Mouse (Mus musculus) adrenal gland, postnatal 4 days (tissue): ENCODE data around the gene Acss3. TPM values are rescaled to one million over a fixed set of nuclear protein-coding genes. Genes with fewer than 3 reads are reported as not detected.

Experiments used
- DNase-seq, 2 experiments: peaks; one replicate each; pipeline ENCODE4 v3.0.0; 2021 to 2022; ENCODE audit warnings: low spot score in 2 of 2, mixed read lengths in 2 of 2
- long read RNA-seq, 2 experiments: library from polyadenylated mRNA; stranded (forward); transcript quantifications; one replicate each; pipeline ENCODE4 v2.0.0; 2021
- total RNA-seq, 2 experiments: library from RNA; stranded (reverse); gene quantifications; 2 replicates each; pipeline ENCODE4 v1.2.3; 2021

The Acss3 gene
- 1 to 10 TPM; 5.1 TPM for total RNA-seq
- long read RNA-seq, experiment 1, full-length matches to known transcripts = 1 of 3 reads
- long read RNA-seq, experiment 1, partial matches to known transcripts = 0 of 3 reads
- long read RNA-seq, experiment 1, other reads (novel, unspliced or antisense) = 2 of 3 reads
- long read RNA-seq, experiment 2, full-length matches to known transcripts = 2 of 5 reads
- long read RNA-seq, experiment 2, partial matches to known transcripts = 3 of 5 reads
- long read RNA-seq, experiment 2, other reads (novel, unspliced or antisense) = 0 of 5 reads

DNA sequence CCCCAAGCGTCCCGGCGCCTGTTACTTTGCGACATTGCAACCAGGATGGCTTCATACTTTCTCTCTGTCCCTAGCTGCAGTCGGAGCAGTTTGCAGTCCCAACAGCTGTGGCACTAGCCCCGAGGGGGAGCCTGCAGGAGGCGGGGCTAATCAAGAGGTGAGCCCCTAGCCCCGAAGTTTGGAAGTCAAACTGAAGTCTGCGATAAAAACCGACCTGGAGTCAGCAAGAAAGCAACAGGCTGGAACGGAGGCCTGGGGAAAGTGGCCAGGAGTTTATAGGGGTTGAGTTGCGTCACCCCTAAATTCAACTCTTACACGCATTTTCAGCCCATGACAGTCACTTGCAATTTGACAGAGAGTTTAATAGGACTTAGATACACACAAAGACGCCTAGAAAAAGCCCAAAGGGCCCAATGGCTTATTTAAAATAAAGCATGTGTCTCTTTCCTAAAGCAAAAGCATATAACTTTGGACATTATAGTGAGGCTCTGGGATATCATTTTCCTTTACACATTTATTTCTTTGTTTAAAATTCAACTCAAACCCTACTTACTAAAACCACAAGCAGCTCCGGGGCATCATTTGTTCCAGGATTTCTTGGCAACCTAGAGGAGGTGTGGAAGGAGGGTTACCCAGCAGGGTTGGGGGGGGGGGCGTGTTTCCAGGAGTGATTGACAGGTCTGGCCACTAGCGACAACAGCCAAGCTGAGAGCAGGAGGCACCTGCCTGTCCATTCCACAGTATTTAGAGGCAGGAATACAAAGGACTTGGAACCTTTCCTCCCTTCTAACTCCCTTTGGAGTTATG is at the start of gene Acss3:
Gene Acss3, minus strand, starts transcription at position 140 of the 807 bp plus-strand sequence.
- DNase-seq = peak in 1 of 2 experiments; percentile 11

DNA sequence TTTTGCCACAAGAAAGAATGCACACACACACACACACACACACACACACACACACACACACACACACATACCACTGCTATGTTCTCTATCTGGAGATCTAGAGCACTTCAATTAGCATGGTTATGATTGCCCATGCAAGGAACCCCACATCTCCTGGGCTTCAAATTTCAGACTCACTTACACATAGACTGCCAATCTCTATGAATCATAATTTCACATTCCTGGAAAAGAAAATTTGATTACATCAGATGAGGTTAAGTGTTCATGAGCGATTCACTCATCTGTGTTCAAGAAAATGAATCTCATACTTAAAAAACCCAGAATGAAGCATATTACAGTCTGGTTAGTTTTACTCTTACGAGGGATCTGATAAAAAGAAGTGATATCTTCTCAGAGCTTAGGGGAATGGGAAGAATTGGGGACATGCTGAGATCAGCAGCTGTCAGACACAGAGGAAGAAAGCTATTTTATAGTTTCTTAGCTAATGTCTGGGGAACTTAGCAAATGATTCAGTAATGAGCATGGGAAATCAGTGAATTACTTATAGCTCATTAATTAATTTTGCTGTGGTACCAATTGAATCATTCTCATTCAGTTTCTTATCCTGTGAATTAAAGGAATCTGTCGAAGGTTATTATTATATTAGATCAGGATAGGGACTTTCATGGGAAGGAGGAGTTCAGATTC is 48.7 kb upstream of the Acss3 start:
- no peak for DNase-seq

DNA sequence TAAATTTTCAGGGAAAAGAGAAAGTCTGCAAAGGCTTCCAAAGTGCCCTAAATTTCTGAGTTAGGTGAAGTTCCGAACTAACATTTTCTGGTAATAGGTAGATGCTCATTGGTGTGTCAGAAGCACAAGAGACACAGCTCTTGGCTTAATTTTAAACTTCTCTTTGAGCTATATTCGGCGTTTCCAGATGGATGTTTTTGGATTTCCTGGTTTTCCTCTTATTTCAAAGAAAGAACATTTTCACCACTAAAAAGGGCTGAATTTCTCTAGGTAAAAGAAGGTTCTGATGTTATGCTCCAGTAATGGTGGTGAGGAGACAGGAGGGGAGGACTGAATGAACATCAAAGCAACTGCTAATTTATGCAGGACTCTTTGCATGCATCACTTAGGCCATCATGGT is 43.0 kb upstream of the Acss3 start:
- DNase-seq = no peak

DNA sequence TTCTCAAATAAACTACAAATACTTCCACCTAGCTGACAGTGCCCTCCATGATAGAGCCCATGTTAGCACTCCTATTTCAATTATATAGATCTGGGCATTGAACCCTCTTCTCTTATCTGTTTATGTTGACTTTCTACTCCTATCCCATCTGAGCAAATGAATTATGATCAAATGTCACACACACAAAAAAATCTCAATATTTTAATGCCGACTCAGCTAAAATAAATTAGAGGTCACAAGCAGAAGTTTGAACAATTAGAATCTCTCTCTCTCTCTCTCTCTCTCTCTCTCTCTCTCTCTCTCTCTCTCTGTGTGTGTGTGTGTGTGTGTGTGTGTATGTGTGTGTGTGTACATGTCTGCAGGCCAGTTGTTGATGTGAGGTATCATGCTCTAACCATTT is 25.3 kb upstream of the Acss3 start:
- DNase-seq = no peak

DNA sequence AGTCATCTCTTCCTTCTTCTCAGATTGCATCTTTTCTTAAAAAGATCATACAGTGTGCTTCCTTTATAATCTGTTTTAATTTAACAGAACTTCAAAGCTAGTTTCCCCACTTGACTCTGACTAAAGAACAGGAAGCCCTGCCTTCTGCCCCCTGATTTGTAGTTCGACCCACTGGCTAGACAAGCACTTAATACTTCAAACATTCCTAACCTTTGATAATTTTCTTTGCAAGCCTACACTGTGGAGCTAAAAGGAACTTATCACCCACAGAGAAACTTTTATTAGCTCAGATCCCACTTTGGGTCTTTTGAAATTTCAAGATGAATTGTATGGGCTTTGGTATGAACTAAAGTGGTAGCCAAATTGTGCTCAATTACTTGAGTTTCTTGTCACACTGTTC is 20.5 kb upstream of the Acss3 start:
- no peak for DNase-seq

DNA sequence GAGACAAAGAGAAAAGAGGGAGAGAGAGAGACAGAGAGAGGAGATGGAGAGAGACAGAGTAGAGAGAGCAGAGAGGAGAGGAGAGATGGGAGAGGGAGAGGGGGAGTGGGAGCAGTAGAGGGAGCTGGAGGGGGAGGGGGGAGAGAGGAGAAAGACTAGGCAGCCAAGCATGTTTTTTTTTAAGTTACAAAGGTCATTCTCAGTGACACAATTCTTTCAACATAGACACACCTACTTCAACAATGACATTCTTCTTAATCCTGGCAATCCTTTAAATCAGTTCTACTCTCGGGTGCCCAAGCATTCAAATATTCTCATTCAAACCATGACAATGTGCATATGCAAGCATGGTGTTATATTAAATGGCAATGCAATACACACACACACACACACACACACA is 19.4 kb upstream of the Acss3 start:
- DNase-seq = no peak

DNA sequence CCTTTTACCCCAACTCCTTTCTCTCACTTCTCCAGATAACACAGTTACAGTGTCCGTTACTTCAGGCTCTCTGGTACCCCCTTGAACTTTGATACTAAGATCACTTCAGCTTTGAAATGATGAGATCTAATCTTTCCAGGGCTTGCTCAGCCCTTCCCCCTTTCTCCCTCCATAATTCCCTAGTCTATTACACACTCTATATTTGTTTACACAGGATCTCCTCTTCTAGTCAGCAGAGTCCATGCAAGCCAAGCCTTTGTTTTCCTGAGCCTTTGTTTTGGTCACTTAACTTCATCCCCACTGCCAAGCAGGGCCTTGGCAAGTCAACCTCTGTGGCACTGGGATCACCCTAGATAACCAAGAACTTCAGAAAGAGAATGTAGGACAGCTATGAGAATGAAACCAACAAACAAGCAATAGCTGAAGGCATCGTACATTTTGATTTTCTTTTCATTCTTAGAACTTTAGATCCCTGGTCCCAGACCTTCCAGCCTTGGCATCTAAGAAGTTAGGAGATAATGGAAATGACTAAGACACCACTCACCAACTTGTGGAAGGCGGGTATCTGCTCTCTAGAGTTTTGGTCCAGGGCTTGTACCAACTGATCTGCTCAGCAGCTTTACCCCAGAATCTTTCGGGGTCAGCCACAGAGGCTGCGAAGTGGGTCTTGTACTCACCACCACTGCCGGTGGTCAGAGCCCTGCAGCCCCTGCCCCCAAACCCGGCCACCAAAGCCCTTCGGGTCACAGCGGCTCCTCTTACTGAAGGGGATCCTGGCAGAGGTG is 532 bp downstream of the Acss3 start:
- no peak for DNase-seq

DNA sequence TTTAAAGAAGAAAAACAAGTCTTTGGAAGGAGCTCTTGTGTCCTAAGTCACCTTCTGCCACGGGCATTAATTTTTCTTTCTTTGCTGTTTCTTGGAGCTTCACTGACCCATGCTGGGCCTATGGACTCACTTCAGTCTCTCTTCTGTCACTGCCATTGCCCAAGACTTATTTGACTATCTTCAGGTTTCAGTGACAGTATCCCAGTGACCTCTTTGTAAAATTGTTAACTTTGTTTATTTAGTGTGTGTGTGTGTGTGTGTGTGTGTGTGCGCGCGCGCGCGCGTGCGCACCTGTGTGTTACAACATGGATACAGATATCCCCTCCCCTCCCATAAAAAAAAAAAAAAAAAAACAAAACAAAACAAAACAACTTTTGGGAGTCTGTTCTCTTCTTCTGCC is 2.2 kb downstream of the Acss3 start:
- DNase-seq = no peak

DNA sequence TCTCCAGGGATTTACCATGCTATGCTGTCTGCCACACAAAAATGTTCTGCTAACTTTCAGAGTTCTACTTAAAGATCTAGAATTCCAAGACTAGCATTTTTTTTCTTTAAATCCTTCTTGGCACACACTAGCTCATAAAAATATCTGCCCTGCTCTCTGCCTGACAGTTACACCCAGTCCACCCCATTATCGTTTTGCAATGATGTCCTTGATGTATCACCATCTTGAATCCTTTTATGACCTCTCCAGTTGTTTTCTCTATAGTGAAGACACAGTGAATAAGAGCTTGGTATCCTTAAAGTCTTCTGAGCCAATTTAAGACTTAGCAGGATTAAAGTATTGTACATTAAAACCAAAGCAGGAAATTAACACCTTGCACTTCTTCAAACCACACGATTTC is 4.3 kb downstream of the Acss3 start:
- DNase-seq = no peak

DNA sequence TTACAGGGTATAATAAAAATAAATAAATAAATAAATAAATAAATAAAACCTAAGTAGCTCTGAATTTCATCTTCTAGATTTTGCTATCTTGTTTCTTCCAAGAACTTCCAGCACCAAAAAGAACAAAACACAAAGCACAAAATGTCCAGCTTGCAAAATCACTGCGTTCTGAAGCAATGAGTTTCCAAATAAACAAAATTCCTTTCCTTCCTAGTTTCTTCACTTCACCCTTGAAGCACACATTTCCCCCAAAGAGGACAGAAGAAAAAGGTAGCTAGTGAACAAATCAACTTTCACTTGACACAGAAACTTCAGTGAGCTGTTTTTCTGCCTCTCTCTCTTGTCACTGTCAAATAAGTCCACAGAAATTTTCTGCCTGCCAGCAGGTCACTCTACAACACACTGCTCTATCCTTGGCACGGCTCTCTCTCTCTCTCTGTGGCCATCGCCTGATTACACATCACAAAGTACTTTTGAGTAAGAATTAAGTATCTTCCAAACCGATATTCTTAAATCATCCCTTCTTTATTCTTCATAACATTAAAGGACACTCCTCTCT is 6.7 kb downstream of the Acss3 start:
- DNase-seq = no peak

DNA sequence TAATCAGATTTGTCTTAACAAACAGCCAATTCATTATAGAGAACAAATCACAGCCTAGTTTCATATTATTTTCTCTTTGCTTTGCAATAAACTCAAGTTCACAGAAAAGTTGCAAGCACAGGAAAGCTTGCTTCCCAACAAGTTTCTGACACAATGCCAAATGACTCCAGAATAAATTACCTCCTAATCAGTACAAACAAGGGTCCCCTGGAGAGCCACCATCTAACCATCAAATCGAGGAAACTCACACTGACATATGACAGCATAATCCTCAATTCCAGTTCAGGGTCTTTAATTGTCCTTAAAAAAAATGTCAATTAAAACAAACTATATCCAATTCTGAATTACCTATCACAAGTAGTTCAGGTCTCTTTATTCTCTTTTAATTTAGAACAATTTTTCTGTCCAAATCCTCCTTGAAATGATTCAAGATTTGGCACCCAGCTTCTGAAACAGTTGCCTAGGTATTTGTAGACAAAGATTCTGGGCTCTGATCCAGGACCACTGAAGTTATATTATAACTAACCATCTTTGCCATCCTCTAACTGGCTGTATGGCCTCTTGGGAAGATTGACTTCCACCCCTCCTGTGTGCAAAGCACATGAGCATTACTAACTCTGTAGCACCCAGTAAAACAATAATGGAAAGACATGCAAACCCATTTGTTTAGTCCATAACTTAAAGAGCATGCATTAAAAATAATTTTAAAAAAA is 7.4 kb downstream of the Acss3 start:
- DNase-seq = no peak

DNA sequence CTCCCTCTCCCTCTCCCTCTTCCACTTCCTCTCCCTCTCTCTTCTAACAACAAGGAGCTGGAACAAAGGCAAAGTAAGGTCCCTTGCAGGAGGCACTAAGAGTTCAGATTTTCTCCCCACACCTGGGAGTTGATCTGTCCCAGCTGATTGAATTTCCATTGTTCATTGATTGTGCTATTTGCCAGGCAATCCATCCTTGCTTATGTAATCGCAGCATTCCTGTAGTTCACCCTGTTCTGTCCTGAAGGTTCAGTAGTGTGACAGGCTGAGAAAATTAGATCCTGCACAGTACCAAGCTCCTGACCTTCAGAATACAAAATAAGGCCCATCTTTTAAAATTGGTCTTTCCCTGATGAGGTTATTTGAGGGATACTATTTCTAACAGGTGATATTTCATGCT is 8.3 kb downstream of the Acss3 start:
- no peak for DNase-seq

DNA sequence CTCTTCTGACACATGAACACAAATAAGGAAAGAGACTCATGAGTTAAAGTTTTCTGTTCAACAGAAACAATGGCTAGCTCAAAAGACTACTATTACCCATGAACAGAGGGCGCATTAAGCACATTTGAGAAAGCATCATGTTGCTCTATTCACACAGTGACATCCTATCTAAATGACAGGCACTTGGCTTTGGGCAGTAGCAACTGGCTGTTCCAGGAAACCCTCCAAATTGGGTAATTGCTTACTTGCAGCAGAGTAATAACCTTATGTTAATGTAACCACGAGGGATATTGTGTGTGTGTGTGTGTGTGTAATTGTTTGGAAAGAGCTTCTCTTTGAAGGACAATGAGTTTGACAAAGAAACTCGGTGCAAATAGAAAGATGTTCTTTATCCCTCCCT is 29.0 kb downstream of the Acss3 start:
- DNase-seq = no peak

DNA sequence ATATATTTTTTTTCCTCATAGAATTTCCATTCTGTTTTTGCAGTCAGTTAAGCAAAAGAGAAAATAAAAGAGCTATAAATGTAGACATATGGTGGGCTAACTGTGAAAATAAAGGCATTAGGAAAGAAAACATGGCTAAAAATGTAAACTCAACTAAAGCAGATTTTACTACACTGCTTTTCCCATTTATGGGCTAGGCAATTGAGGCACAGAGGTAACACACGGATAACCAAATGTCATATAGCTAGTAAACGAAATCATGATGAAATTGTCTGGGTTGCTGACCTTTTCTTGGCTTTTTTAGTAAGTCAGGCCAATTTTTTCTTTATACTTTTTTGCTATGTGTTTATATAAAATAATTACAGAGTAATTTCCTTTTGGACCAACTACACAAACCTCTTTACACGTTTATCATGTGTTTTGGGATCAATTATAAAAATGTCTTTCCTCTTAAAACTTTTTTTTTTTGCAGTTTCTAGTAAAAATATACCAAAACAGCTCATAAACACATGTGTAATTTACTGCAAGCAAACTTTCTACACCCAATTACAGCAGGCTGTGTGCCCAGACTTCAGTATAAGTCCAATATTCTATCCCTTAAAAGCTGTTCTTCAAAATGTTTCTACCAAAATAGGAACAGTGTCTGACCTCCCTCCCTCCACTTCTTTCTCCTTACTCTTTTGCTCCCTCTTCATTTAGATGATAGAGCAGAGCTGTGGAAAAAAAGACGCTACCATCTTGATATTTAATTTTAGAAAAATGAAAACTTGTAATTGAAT is 69.4 kb downstream of the Acss3 start:
- no peak for DNase-seq

DNA sequence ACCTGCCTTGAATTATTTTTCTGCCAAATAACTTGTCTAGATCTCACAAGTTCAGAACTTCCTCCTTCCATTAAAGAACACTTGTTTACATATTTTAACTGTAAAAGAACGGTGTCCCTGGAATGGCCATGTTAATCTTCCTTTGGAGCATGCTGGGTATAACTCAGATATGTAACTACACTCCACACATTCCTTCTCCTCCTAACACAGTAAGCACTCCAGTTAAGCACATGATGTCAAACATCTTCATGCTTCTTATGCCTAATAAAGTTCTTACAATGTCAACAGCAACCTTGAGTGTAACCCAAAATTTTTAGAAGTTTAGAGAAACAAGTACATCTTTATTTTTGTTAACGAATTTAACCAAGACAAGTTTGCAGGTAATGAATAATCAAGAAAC is 73.0 kb downstream of the Acss3 start:
- no peak for DNase-seq

DNA sequence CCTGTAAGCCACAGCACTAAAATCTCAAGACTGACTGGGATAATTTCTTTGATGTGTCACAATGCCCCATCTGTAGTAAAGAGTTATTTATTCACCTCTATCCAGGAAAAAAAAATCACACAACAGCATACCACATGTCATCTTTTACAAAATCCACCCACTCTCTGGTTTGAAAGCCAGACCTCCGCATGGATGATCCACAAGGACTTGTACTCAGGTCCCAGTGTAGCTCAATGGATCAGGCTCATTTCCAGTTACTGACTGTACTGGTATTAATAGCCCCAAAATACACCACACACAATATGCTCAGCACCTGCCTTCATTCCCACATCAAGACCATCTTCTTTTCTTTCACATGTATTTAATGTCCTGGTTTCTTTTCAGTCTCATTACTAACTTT is 80.8 kb downstream of the Acss3 start:
- DNase-seq = no peak

DNA sequence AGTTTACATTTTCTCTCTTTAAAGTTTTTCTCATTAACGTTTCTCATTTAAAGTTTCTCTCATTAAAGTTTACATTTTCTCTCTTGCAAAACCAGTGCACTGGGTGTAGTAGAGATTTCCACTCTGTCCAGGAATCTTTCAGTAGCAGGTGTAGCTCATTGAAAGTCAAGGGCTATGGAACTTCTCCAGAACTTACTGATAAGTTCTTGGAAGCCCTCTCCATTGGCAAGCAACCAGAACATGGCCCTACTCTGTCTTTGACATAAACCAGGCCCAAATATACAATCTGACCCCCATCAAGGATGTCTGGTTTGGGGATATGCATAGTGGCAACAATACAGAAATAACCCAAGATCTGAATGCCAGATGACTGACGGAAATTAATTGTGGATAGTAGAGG is 82.6 kb downstream of the Acss3 start:
- DNase-seq = no peak

DNA sequence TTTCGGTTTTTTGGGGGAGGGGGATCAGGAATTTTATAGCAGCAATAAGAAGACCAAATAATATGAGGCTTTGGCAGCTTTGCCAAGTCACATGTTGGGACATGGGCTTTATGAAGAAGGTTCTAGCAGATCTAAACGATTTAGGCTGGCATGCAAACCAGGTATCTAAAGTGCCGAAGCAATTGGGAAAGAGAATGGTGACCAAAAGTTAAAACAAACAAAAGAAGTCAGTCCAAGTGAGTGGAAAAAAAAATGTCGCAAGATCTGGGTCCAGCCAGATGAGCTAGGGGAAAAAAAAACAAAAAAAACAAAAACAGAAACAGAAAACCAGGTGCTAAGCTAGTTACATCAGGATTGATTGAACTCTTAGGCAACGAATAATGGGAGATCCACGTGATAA is 83.1 kb downstream of the Acss3 start:
- DNase-seq = no peak

DNA sequence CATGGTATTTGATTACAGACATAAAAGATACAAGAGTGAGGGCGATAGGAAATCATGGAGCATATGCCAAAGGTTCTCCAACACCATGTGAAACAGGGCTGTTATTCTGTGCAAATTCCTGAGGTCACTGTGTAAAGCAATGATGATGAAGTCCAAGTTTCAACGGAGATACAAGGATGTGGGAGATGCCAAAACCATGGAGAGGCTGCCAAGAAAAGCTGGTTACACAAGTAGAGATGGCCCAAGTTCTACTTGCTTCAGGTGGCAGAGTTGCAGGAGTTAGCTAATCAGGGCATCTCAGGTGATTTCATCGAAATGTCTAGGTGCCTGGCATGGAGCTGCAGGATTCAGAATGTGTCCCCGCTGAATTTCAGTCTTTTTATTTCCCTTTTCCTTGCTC is 84.3 kb downstream of the Acss3 start:
- DNase-seq = no peak

DNA sequence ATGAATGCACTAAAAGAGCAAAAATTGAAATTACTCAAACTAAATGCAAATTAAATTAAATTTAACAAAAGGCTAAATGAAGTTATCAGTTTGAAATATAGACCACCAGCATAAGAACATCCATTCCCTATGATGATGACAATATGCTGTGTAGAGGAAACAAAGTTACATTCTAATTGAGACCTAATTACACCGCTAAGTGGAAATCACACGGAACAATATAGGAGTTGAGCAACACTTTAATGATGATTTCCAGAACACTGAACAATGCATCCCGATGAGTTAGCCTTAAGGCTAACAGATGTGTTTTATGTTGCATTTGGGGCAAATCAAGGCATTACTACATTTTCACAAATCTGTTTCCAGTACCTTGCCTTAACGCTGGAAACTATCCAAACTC is 99.2 kb downstream of the Acss3 start:
- DNase-seq = no peak
